Mouse (Mus musculus): ENCODE data around the gene Tep1.

Gene Tep1

GRCm38 (mm10) chr14:50788157-50788556 lies 82.2 kb downstream of the Tep1 start:
- no peak for DNase-seq

GRCm38 (mm10) chr14:50785251-50785637 lies 85.1 kb downstream of the Tep1 start, which contains the start of gene Ttc5:
Gene Ttc5 (minus strand): TSS chr14:50785519.
- DNase-seq, result peak; percentile 92 to 96

GRCm38 (mm10) chr14:50784391-50785250 lies 85.7 kb downstream of the Tep1 start:
- DNase-seq, result peak; percentile 37 to 38

GRCm38 (mm10) chr14:50782166-50782565 lies 88.2 kb downstream of the Tep1 start:
- no peak for DNase-seq
